Mouse (Mus musculus): Measurements from ENCODE around the gene Acbd5. TPM values are rescaled to one million over a fixed set of nuclear protein-coding genes. Genes with fewer than 3 reads are reported as not detected.

Gene Acbd5
- polyA plus RNA-seq, 1 experiment from 2014 or later: 80.6 TPM

DNA sequence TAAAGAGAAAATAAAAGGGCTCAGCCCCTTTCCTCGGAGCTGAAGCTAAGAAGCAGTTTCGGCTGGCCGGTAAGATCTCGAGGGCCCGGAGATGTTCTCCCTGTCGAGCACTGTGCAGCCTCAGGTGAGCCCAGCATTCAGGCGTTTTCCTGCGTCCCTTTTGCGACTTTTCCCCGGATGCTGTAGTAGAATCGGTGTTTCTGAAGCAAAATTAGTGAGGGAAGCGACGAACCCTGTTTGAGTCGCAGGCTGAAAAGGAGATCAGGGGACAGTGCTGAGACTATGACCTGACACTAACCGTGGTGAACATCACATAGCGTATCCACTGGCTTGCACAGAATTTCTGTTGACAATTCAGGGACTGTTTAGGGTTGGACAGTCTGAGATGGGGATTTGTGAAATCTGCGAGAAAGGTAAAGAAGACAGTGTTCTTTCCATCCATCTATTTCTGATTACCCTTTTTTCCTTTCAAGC lies 88.7 kb downstream of the Acbd5 start:
- WGBS: under 1% methylated on average over 17 of the region's 17 CpGs
- ATAC-seq: peak; percentile 23
- Histone ChIP-seq H3K4me1 (ENCODE audit: control insufficient read depth, insufficient read depth, low read length) (peaks cover 28% of the 10 kb centered on the region), H3K27me3 (ENCODE audit: control insufficient read depth, insufficient read depth, low read depth, low read length) (no peaks in the 10 kb centered on the region), H3K9me3 (replicated peaks; ENCODE audit: control insufficient read depth, low read length, poor library complexity, severe bottlenecking) (no peaks in the 10 kb centered on the region), H3K4me3 (ENCODE audit: low read depth, low read length) (peak overlapping the region; percentile 55), H3K9ac (ENCODE audit: low read depth, low read length) (peak overlapping the region; percentile 67), H3K4me2 (ENCODE audit: low read length) (peak overlapping the region; percentile 39), H3K36me3 (ENCODE audit: control insufficient read depth, insufficient read depth, low read length) (no peaks in the 10 kb centered on the region), H3K27ac (ENCODE audit: low read length) (peak overlapping the region; percentile 98)

Other genes starting within 250 kb of the Acbd5 start
- gene Pdss1, start 172.6 kb upstream of the Acbd5 start, polyA plus RNA-seq (2015; fragmentation: Nextera tagmentation; extraction: Ambion mirVana): 26.6 and 26.8 TPM in 2 replicates
- gene Abi1, start 27.9 kb upstream of the Acbd5 start, polyA plus RNA-seq (2015; fragmentation: Nextera tagmentation; extraction: Ambion mirVana): 66.1 and 71.2 TPM in 2 replicates
- 1.8 and 2.0 TPM in 2 replicates for gene Mastl, start 87.9 kb downstream of the Acbd5 start, polyA plus RNA-seq (2015; fragmentation: Nextera tagmentation; extraction: Ambion mirVana)
- gene Yme1l1, start 88.2 kb downstream of the Acbd5 start, polyA plus RNA-seq (2015; fragmentation: Nextera tagmentation; extraction: Ambion mirVana): 62.3 and 68.8 TPM in 2 replicates
- 0.22 TPM in 1 of 2 replicates, not detected in the other for gene 4931423N10Rik, start 139.3 kb downstream of the Acbd5 start, polyA plus RNA-seq (2015; fragmentation: Nextera tagmentation; extraction: Ambion mirVana)

Data from midbrain, embryonic 16.5 days (tissue).